ENCODE assay signal across 15 mouse cellular contexts in genomic region chr19:23942886-23943285, GRCm38 (mm10).
"Had no signal": no experiment of that assay in that cellular context is flagged by ENCODE, and none has a peak within 500 bp of the region (broad histone marks: within the 10 kb centered on the region; RNA-seq: fewer than 3 reads in every experiment).

No protein-coding gene starts in this region.

- H3K36me3 ChIP-seq: limb, embryonic 10.5 days; liver, embryonic 12.5 days; midbrain, embryonic 10.5 days; stomach, embryonic 15.5 days had no signal

- ATAC-seq: liver, embryonic 12.5 days; midbrain, embryonic 15.5 days had no signal

- H3K4me3 ChIP-seq: left cerebral cortex, adult 2 months; limb, embryonic 10.5 days; liver, embryonic 12.5 days; midbrain, embryonic 10.5 days; midbrain, embryonic 15.5 days; neural tube, embryonic 13.5 days; stomach, embryonic 15.5 days had no signal

- H3K9me3 ChIP-seq: limb, embryonic 10.5 days; liver, embryonic 12.5 days; midbrain, embryonic 10.5 days; midbrain, embryonic 15.5 days; neural tube, embryonic 13.5 days; stomach, embryonic 15.5 days had no signal

- H3K9ac ChIP-seq: liver, embryonic 12.5 days; lung, embryonic 14.5 days; midbrain, embryonic 15.5 days; neural tube, embryonic 13.5 days; stomach, embryonic 15.5 days had no signal

- H3K27ac ChIP-seq: left cerebral cortex, adult 2 months; limb, embryonic 10.5 days; liver, embryonic 12.5 days; midbrain, embryonic 10.5 days; midbrain, embryonic 15.5 days; neural tube, embryonic 13.5 days; stomach, embryonic 15.5 days had no signal

- H3K4me1 ChIP-seq: liver, embryonic 12.5 days; stomach, embryonic 15.5 days had no signal

- DNase-seq: kidney, postnatal 10 days; kidney, postnatal 4 days; lung, embryonic 14.5 days; lung, postnatal 10 days; lung, postnatal 4 days; retina, postnatal 1 day; right cerebral cortex, postnatal 4 days; thymus, postnatal 36 days had no signal

- H3K27me3 ChIP-seq: liver, embryonic 12.5 days; midbrain, embryonic 15.5 days; neural tube, embryonic 13.5 days; stomach, embryonic 15.5 days had no signal

- H3K4me2 ChIP-seq: liver, embryonic 12.5 days; lung, embryonic 14.5 days; midbrain, embryonic 15.5 days; neural tube, embryonic 13.5 days; stomach, embryonic 15.5 days had no signal
